Mouse (Mus musculus) limb, embryonic 12.5 days (tissue): ENCODE measurements at regions not wholly inside any gene's neighbourhood (a gene's known extent, or its start where the extent isn't known, plus 50 kb on each side); places are given as distances from the start of the nearest gene placed in this dataset.

Experiments
- ATAC-seq: fragments of 200-750 bp; cut with Nextera tagmentation; 2 replicates; pipeline ENCODE4 v1.8.0; 2017; ENCODE audit warnings: low read depth, moderate TSS enrichment; ENCODE audit not compliant: insufficient number of reproducible peaks, insufficient read depth, low FRiP score, low TSS enrichment
- H3K27ac ChIP-seq: fragments of 300-500 bp; sonication (generic); 2 replicates; pipeline ENCODE4 v1.5.1; 2016; ENCODE audit warnings: mild to moderate bottlenecking, moderate library complexity
- H3K27me3 ChIP-seq: fragments of 300-500 bp; sonication (generic); 2 replicates; pipeline ENCODE4 v1.6.1; 2016; ENCODE audit warnings: mild to moderate bottlenecking, moderate library complexity
- H3K36me3 ChIP-seq: fragments of 300-500 bp; sonication (generic); 2 replicates; pipeline ENCODE4 v1.6.1; 2016; ENCODE audit warnings: mild to moderate bottlenecking, moderate library complexity
- H3K4me1 ChIP-seq: fragments of 300-500 bp; sonication (generic); replicated peaks from 2 replicates; pipeline ENCODE4 v1.6.1; 2016
- H3K4me2 ChIP-seq: fragments of 300-500 bp; sonication (generic); 2 replicates; pipeline ENCODE4 v1.6.1; 2016; ENCODE audit warnings: mild to moderate bottlenecking, moderate library complexity
- H3K4me3 ChIP-seq: fragments of 300-500 bp; sonication (generic); replicated peaks from 2 replicates; pipeline ENCODE4 v1.5.1; 2016; ENCODE audit warnings: mild to moderate bottlenecking
- H3K9ac ChIP-seq: fragments of 300-500 bp; sonication (generic); replicated peaks from 2 replicates; pipeline ENCODE4 v1.6.1; 2016; ENCODE audit warnings: mild to moderate bottlenecking, moderate library complexity
- H3K9me3 ChIP-seq: fragments of 300-500 bp; sonication (generic); 2 replicates; pipeline ENCODE4 v1.6.1; 2016; ENCODE audit warnings: mild to moderate bottlenecking, moderate library complexity
- WGBS: fragments of 180-500 bp; shearing (Covaris S2); methylation state at CpG from one replicate; pipeline ENCODE4 v1.1.7; 2016; 5-methylcytosine and 5-hydroxymethylcytosine counted together

DNA sequence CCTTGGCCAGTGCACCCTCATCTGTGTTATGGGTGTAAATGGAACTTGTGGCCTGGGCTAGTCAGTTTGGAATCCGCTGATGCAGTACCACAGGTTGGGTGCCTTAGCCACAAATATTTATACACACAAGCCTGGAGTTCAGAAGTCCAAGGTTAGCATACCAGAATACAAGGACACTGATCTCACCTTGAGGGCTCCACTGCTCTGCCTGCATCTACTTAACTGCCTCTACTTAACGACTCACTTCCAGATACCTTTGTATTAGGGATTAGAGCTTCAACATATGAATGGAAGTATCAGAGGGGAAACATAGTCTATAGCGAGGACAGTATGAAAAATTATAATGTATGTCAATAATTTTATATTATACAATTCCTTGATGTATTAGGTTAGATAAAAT is 57.5 kb downstream of the Tmem174 start:
- H3K27me3 ChIP-seq, result peaks cover 68% of the 10 kb centered on the region
- no peak for ATAC-seq
- H3K36me3 ChIP-seq, result no peaks in the 10 kb centered on the region
- H3K27ac ChIP-seq, result no peak overlapping the region
- no peak overlapping the region for H3K9ac ChIP-seq
- H3K4me2 ChIP-seq, result no peak overlapping the region
- no peaks in the 10 kb centered on the region for H3K9me3 ChIP-seq
- no peak overlapping the region for H3K4me3 ChIP-seq
- WGBS, result 84% methylated on average over 3 of the region's 3 CpGs
- peaks cover 22% of the 10 kb centered on the region for H3K4me1 ChIP-seq

DNA sequence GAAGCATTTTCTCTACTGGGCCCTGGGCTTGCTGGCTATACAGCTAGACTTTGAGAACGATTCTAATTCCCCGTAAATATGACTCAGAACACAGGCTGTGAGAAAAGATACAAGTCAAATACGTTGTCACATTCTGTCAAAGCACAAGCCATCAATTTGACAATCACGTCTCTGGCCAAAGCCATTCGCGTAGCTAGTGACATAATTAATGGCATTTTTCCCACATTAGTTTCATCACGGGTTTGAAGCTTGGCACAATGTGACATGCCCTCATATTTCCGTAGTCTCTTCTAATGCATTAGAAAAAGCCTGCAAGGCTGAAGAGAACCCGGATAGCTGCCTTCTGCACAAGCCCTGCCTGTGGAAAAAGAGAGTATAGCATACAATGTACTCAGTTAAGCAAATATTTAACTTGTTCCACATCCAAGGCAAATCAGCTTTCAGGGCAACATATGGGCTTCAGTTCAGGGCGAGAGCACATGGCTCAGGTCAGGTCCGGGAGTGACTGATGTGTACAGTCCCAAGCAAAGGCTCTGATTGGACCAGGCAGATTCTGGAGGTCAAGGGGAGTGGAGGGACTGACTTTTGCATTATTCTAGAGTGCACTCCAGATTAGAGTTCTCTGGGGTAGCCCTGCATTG is 58.7 kb downstream of the Tmem174 start:
- no peak for ATAC-seq
- Histone ChIP-seq H3K4me3 (no peak overlapping the region), H3K27ac (no peak overlapping the region), H3K4me1 (peaks cover 27% of the 10 kb centered on the region), H3K9ac (no peak overlapping the region), H3K27me3 (peaks cover 67% of the 10 kb centered on the region), H3K4me2 (no peak overlapping the region), H3K9me3 (no peaks in the 10 kb centered on the region), H3K36me3 (no peaks in the 10 kb centered on the region)
- 57% methylated on average over 11 of the region's 11 CpGs for WGBS

DNA sequence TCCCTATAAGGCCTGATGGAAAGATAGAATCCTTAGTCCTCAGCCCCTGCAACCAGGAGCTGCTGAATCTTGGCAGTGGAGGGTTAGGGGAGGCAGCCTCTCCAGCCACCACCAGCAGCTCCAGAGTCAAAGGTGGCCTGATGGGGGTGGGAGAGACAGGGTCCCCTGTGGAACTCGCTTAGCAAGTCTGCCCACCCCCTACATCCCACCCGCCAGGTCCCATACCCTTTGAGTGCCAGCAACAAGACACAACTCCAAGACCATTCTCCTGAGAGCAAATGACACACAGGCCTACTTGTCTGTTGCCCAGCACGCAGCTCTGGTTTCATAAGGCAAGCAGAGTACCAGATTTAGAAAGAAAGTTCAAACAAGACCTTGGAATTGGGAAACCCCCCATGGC is 61.1 kb downstream of the Tmem174 start:
- H3K27ac ChIP-seq, result no peak overlapping the region
- peaks cover 46% of the 10 kb centered on the region for H3K4me1 ChIP-seq
- no peak overlapping the region for H3K9ac ChIP-seq
- no peaks in the 10 kb centered on the region for H3K36me3 ChIP-seq
- no peak overlapping the region for H3K4me2 ChIP-seq
- no peaks in the 10 kb centered on the region for H3K9me3 ChIP-seq
- peaks cover 83% of the 10 kb centered on the region for H3K27me3 ChIP-seq
- ATAC-seq, result no peak
- WGBS, result 53% methylated on average over 3 of the region's 3 CpGs
- H3K4me3 ChIP-seq, result no peak overlapping the region

DNA sequence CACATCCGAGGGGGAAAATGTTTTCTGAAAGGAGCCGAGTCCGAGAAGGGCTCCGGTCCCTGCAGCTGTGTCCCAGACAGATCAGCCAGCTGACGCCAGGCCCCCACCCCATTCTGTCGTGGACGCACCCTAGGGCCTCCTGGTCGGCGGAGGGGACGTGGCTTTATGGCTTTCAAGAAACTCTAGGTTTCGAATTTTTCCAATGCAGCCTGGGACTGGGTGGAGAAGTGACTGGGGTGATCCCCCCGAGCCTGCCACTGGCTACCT is 63.2 kb downstream of the Tmem174 start:
- Histone ChIP-seq H3K36me3 (no peaks in the 10 kb centered on the region), H3K27ac (no peak overlapping the region), H3K9me3 (no peaks in the 10 kb centered on the region), H3K27me3 (peaks cover 86% of the 10 kb centered on the region), H3K9ac (no peak overlapping the region), H3K4me2 (peak overlapping the region; percentile 76), H3K4me3 (0 out of 2 replicates have a peak overlapping the region, but pooled peaks have one; percentile 42), H3K4me1 (peaks cover 46% of the 10 kb centered on the region)
- 31% methylated on average over 12 of the region's 12 CpGs for WGBS
- ATAC-seq, result no peak

DNA sequence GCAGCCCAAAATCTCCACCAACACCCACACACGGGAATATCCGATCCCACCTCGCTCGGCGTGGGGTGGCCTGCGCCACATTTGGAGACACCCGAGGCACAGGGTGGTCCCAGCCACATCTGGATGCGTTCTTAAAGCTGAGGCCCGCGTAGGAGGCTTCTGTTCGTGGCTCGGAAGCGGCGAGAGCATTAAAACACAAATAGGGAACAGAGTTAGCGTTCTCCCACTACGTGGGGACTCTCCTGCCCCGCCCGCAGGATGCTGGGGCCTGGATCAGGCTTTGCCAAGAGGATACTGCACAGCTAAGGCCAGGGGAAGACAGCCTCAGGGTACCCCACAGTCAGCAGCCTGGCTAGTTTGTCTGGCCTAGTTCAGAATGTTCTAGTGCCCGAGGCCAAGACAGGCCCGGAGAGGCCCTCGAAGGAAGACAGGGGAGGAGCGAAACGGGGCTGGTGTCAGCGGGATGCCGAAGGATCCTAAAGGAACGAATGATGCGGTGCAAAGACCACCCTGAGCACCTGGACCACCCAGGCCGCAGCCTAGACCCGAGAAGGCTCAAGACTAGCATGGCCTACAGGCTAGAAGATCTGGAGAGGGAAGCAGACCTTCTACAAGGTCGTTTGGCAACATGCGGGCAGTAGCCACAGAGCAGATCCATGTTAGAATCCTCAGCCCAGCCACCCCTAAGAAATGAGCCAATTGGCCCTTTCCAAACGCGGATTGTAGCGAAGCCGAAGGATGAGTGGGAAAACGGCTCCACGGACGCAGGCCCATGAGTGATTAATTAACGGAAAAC is 63.8 kb downstream of the Tmem174 start:
- WGBS, result 17% methylated on average over 39 of the region's 39 CpGs
- H3K9ac ChIP-seq, result peak overlapping the region; percentile 50
- peak; percentile 50; the same call in 1 of the 2 replicates for ATAC-seq
- H3K4me1 ChIP-seq, result peaks cover 43% of the 10 kb centered on the region
- peak overlapping the region; percentile 42 for H3K4me3 ChIP-seq
- no peaks in the 10 kb centered on the region for H3K36me3 ChIP-seq
- peaks cover 81% of the 10 kb centered on the region for H3K27me3 ChIP-seq
- H3K27ac ChIP-seq, result no peak overlapping the region
- no peaks in the 10 kb centered on the region for H3K9me3 ChIP-seq
- peak overlapping the region; percentile 76 for H3K4me2 ChIP-seq

DNA sequence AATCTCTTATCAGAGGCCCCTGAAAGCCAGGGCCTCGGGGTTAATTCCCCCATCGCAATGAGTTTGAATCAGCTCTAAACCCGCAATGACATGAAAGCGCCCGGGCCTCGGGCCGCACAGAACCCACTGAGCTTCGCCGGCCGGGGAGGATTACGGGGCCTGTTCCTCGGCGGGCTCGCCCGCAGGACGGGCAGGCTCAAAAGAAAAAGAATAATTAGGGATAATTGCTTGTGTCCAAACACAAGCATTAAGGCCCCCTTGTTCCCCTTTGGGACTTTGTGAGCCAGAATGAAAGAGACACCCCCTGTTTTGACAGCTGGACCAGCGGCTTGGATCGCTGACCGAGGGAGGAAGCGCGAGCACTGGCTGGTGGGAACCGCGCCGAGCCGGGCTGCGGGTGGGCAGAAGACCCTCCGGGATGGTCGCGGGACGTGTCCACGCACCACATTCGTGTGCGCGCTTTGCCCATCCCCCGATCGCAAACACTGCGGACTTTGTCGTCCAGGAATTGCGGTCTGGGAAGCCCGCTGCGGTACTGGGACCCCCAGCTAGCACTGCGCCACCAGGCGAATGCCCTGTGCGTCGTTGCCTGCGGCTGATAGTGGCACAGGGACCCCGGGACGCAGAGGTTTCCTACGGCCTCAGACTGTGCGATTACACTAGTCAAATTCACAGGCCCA is 64.5 kb downstream of the Tmem174 start:
- peak overlapping the region; percentile 76 for H3K4me2 ChIP-seq
- peaks cover 37% of the 10 kb centered on the region for H3K4me1 ChIP-seq
- no peak overlapping the region for H3K27ac ChIP-seq
- peak; percentile 39; the same call in 1 of the 2 replicates for ATAC-seq
- peaks cover 76% of the 10 kb centered on the region for H3K27me3 ChIP-seq
- under 1% methylated on average over 50 of the region's 50 CpGs for WGBS
- no peaks in the 10 kb centered on the region for H3K9me3 ChIP-seq
- peak overlapping the region; percentile 50 for H3K9ac ChIP-seq
- H3K36me3 ChIP-seq, result no peaks in the 10 kb centered on the region
- H3K4me3 ChIP-seq, result peak overlapping the region; percentile 42

DNA sequence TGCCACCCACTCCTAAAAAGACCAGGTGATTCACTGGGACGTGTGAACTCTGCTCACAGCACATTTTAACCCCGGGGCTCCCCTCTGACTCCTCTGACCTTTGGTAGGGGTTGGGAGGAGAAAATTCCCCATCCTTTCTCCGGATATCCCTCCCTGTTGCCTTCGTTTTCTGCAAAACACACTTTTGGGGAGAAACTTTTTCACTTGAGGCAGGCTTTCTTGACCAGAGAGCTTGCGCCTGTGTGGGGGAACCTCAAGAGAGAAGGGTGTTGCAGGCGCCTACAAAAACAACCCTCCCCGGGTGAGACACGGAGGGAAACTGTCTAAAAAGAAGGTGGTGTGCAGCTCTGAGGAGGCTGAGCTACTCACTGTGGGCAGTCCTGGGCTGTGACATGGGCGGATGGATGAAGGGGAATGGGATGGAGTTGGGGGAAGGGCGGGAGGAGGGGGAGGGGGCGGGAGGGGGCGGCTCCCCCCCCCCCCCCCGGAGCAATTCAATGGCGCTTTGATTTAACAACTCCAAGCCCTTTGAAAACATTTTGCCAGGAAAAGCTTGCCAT is 65.1 kb downstream of the Tmem174 start:
- Histone ChIP-seq H3K9ac (no peak overlapping the region), H3K9me3 (no peaks in the 10 kb centered on the region), H3K36me3 (no peaks in the 10 kb centered on the region), H3K4me3 (peak overlapping the region; percentile 42), H3K4me2 (peak overlapping the region; percentile 76), H3K27ac (no peak overlapping the region), H3K27me3 (peaks cover 70% of the 10 kb centered on the region), H3K4me1 (peaks cover 33% of the 10 kb centered on the region)
- 5% methylated on average over 8 of the region's 14 CpGs for WGBS
- no peak for ATAC-seq

DNA sequence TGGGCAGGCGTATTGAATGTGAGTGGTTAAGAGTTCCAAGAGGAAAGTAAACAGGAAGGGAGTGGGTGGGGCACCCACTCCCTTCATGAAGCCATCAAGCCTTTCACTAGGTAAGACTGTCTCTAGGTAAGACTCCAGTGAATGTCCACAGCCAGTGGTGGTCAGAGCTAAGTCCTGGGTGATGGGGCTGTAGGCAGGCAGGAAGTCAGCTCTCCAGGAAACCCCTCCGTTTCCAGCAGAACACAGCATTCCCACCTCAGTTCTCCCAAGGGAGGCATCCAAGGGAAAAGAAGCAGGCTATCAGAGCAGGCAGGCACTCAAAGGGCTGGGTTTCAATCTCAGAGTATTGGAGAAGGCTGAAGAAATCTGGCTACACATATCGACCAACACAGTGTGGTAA is 66.2 kb downstream of the Tmem174 start:
- Histone ChIP-seq H3K4me1 (peaks cover 28% of the 10 kb centered on the region), H3K4me3 (no peak overlapping the region), H3K9ac (no peak overlapping the region), H3K27me3 (peaks cover 64% of the 10 kb centered on the region), H3K9me3 (no peaks in the 10 kb centered on the region), H3K4me2 (no peak overlapping the region), H3K36me3 (no peaks in the 10 kb centered on the region), H3K27ac (no peak overlapping the region)
- ATAC-seq, result no peak
- 48% methylated on average over 3 of the region's 3 CpGs for WGBS

DNA sequence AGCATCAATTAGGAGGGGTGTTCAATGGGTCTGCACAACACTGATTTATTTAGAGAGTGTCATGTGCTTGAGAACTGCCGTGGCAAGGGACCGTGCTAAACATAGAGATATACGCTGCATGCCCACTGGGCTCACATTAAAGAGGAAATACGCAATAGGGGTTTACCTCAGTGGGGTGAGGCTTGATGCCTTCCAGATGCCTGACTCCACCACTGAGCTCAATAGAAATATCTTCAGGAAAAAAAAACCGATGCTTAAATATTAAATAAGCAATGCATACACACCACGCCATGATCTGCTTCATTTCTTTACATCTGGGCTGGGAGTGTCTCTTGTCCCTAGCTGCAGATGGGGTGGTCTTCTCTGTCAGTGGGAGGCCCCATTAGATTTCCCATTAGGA is 63.9 kb upstream of the Gm10320 start:
- Histone ChIP-seq H3K4me3 (no peak overlapping the region), H3K4me2 (peak overlapping the region; percentile 15), H3K27ac (0 out of 2 replicates have a peak overlapping the region, but pooled peaks have one; percentile 17), H3K36me3 (no peaks in the 10 kb centered on the region), H3K27me3 (peaks cover 8% of the 10 kb centered on the region; the same call in 1 of the 2 replicates), H3K9ac (no peak overlapping the region), H3K9me3 (no peaks in the 10 kb centered on the region), H3K4me1 (peaks cover 26% of the 10 kb centered on the region)
- ATAC-seq, result no peak
- WGBS, result 28% methylated on average over 6 of the region's 6 CpGs

DNA sequence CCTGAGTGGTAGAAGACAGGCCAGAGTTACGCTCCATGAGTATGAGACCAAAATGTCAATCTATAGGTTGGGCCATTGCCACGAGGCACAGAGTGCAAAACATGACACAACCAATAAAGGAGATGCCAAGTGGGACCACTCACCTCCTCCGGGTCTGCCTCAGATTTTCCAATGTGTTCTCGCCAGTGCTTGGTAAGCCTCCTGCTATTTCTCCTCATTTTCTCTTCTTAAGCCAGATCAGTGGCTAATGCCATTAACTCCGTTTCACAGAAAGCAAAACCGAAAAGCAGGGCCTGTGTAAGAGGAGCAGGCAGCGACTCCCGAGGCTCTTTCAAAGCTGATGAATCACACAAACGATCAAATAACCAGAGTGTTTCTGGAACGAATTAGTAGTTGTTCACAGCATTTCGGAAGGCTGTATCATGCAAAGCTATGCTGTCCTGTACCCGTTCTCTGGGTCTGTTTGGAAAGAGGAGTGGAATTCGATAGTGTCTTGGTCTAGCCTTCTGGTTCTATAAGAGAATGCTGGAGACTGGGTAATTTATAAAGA is 59.7 kb upstream of the Gm10320 start:
- peaks cover 33% of the 10 kb centered on the region for H3K4me1 ChIP-seq
- H3K27me3 ChIP-seq, result peaks cover 12% of the 10 kb centered on the region; the same call in 1 of the 2 replicates
- H3K36me3 ChIP-seq, result no peaks in the 10 kb centered on the region
- no peaks in the 10 kb centered on the region for H3K9me3 ChIP-seq
- no peak overlapping the region for H3K9ac ChIP-seq
- no peak overlapping the region for H3K27ac ChIP-seq
- WGBS, result 45% methylated on average over 13 of the region's 13 CpGs
- no peak overlapping the region for H3K4me3 ChIP-seq
- ATAC-seq, result no peak
- H3K4me2 ChIP-seq, result no peak overlapping the region

DNA sequence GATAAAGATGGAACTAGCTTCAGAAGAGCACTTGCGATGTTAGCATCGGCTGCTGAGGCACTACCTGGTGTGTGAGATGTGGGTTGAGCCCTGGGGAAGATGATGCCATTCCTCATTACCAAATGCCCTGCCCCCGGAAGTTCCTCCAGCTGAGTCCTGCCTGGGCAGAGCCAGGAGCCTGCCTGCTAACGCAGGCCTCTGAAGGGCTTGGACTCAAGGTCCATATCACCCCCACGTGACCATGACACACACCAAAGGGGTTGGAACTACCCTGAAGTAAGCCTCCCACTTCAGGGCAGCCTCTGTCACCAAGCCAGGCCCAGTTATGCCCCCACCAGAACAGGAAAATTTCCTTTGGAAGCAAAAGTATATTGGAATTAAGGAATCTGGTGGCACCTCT is 55.4 kb upstream of the Gm10320 start:
- H3K9ac ChIP-seq, result no peak overlapping the region
- WGBS, result 70% methylated on average over 5 of the region's 5 CpGs
- peaks cover 22% of the 10 kb centered on the region for H3K4me1 ChIP-seq
- no peak for ATAC-seq
- H3K36me3 ChIP-seq, result no peaks in the 10 kb centered on the region
- no peak overlapping the region for H3K4me2 ChIP-seq
- H3K27me3 ChIP-seq, result 0 out of 2 replicates have a peak, but pooled peaks cover 9% of the 10 kb centered on the region
- H3K4me3 ChIP-seq, result no peak overlapping the region
- no peaks in the 10 kb centered on the region for H3K9me3 ChIP-seq
- no peak overlapping the region for H3K27ac ChIP-seq
